Mouse (Mus musculus) hindbrain, embryonic 14.5 days (tissue): ENCODE results near the gene Fetub. TPM values are rescaled to one million over a fixed set of nuclear protein-coding genes. Genes with fewer than 3 reads are reported as not detected.

Source experiments
- ATAC-seq: fragments of 200-750 bp; cut with Nextera tagmentation; 2 replicates; pipeline ENCODE4 v1.8.0; 2017; ENCODE audit warnings: moderate number of reproducible peaks, mild to moderate bottlenecking, moderate TSS enrichment, moderate library complexity; ENCODE audit not compliant: low FRiP score
- DNase-seq: peaks from one replicate; pipeline ENCODE4 v3.0.0-alpha.2; 2015; ENCODE audit warnings: low spot score
- H3K27ac ChIP-seq: fragments of 300-500 bp; sonication (generic); 2 replicates; pipeline ENCODE4 v1.5.1; 2014; ENCODE audit warnings: mild to moderate bottlenecking, moderate library complexity
- H3K27me3 ChIP-seq: fragments of 300-500 bp; sonication (generic); 2 replicates; pipeline ENCODE4 v1.6.1; 2014; ENCODE audit warnings: mild to moderate bottlenecking, low read length, mixed read lengths; ENCODE audit not compliant: control insufficient read depth, insufficient read depth
- H3K36me3 ChIP-seq: fragments of 300-500 bp; sonication (generic); replicated peaks from 2 replicates; pipeline ENCODE4 v1.6.1; 2014; ENCODE audit not compliant: control insufficient read depth, insufficient read depth
- H3K4me1 ChIP-seq: fragments of 300-500 bp; sonication (generic); replicated peaks from 2 replicates; pipeline ENCODE4 v1.6.1; 2014; ENCODE audit warnings: antibody characterized with exemption, low read length, mixed read lengths; ENCODE audit not compliant: control insufficient read depth, insufficient read depth
- H3K4me2 ChIP-seq: fragments of 300-500 bp; sonication (generic); replicated peaks from 2 replicates; pipeline ENCODE4 v1.6.1; 2014; ENCODE audit warnings: mild to moderate bottlenecking, moderate library complexity
- H3K4me3 ChIP-seq: fragments of 300-500 bp; sonication (generic); replicated peaks from 2 replicates; pipeline ENCODE4 v1.5.1; 2014; ENCODE audit warnings: mild to moderate bottlenecking, low read length
- H3K9ac ChIP-seq: fragments of 300-500 bp; sonication (generic); 2 replicates; pipeline ENCODE4 v1.6.1; 2014
- H3K9me3 ChIP-seq: fragments of 300-500 bp; sonication (generic); 2 replicates; pipeline ENCODE4 v1.6.1; 2016; ENCODE audit warnings: low read length; ENCODE audit not compliant: control insufficient read depth
- WGBS: fragments of 180-500 bp; shearing (Covaris S2); extraction: QIAGEN DNeasy Blood & Tissue Kit; methylation state at CpG from one replicate; pipeline ENCODE4 v1.1.7; 2014; 5-methylcytosine and 5-hydroxymethylcytosine counted together
- polyA plus RNA-seq: library from polyadenylated mRNA; unstranded; fragments of >200 nt; fragmentation: Nextera tagmentation; extraction: Ambion mirVana; gene quantifications from 2 replicates; pipeline ENCODE4 v1.2.1, GENCODE M21; 2014

Fetub gene
- polyA plus RNA-seq, 1 experiment from 2014 or later = not detected

GRCm38 (mm10) chr16:22883441-22883840 is 34.7 kb upstream of the Fetub start:
- WGBS = 90% methylated on average over 5 of the region's 5 CpGs
- Histone ChIP-seq H3K27ac (no peak overlapping the region), H3K36me3 (no peaks in the 10 kb centered on the region), H3K4me2 (no peak overlapping the region), H3K27me3 (no peaks in the 10 kb centered on the region), H3K9me3 (no peaks in the 10 kb centered on the region), H3K4me1 (no peaks in the 10 kb centered on the region), H3K9ac (no peak overlapping the region), H3K4me3 (no peak overlapping the region)
- ATAC-seq (no peak), DNase-seq (no peak)

GRCm38 (mm10) chr16:22885356-22885755 is 32.8 kb upstream of the Fetub start:
- H3K36me3 ChIP-seq = no peaks in the 10 kb centered on the region
- 56% methylated on average over 4 of the region's 4 CpGs for WGBS
- no peak for ATAC-seq

GRCm38 (mm10) chr16:22886726-22887125 is 31.4 kb upstream of the Fetub start:
- Histone ChIP-seq H3K9ac (no peak overlapping the region), H3K4me3 (no peak overlapping the region), H3K4me1 (no peaks in the 10 kb centered on the region), H3K4me2 (no peak overlapping the region), H3K27me3 (no peaks in the 10 kb centered on the region), H3K36me3 (no peaks in the 10 kb centered on the region), H3K9me3 (no peaks in the 10 kb centered on the region), H3K27ac (no peak overlapping the region)
- ATAC-seq (no peak), DNase-seq (no peak)
- 84% methylated on average over 3 of the region's 3 CpGs for WGBS

More at GRCm38 (mm10) chr16:22885356-22885755, 32.8 kb upstream of the Fetub start:
- H3K4me3 ChIP-seq = no peak overlapping the region
- no peak overlapping the region for H3K4me2 ChIP-seq
- no peaks in the 10 kb centered on the region for H3K27me3 ChIP-seq
- DNase-seq = no peak
- no peaks in the 10 kb centered on the region for H3K4me1 ChIP-seq
- no peak overlapping the region for H3K9ac ChIP-seq
- H3K27ac ChIP-seq = no peak overlapping the region
- no peaks in the 10 kb centered on the region for H3K9me3 ChIP-seq

GRCm38 (mm10) chr16:22888835-22889234 is 29.3 kb upstream of the Fetub start:
- H3K27ac ChIP-seq = no peak overlapping the region
- H3K4me2 ChIP-seq = no peak overlapping the region
- ATAC-seq (no peak), DNase-seq (no peak)
- WGBS = 46% methylated on average over 4 of the region's 4 CpGs
- no peak overlapping the region for H3K4me3 ChIP-seq
- no peaks in the 10 kb centered on the region for H3K9me3 ChIP-seq
- H3K4me1 ChIP-seq = no peaks in the 10 kb centered on the region
- no peaks in the 10 kb centered on the region for H3K27me3 ChIP-seq
- H3K36me3 ChIP-seq = no peaks in the 10 kb centered on the region
- no peak overlapping the region for H3K9ac ChIP-seq

- Histone ChIP-seq H3K4me3 (no peak overlapping the region), H3K27ac (no peak overlapping the region), H3K4me2 (no peak overlapping the region), H3K4me1 (no peaks in the 10 kb centered on the region), H3K9ac (no peak overlapping the region), H3K27me3 (no peaks in the 10 kb centered on the region), H3K36me3 (no peaks in the 10 kb centered on the region), H3K9me3 (no peaks in the 10 kb centered on the region)
- no peak for DNase-seq
- 94% methylated on average over 8 of the region's 8 CpGs for WGBS
- ATAC-seq = no peak
Observed at GRCm38 (mm10) chr16:22889716-22890115, 28.4 kb upstream of the Fetub start.

GRCm38 (mm10) chr16:22890683-22891510 is 27.2 kb upstream of the Fetub start, which contains the start of gene Ahsg:
Ahsg (plus strand) TSS chr16:22891277.
- H3K4me1 ChIP-seq = no peaks in the 10 kb centered on the region
- no peaks in the 10 kb centered on the region for H3K27me3 ChIP-seq
- H3K4me3 ChIP-seq = no peak within 1 kb of the TSS
- no peaks in the 10 kb centered on the region for H3K9me3 ChIP-seq
- H3K9ac ChIP-seq = no peak within 1 kb of the TSS
- H3K27ac ChIP-seq = no peak within 1 kb of the TSS
- H3K4me2 ChIP-seq = no peak within 1 kb of the TSS
- ATAC-seq (no peak), DNase-seq (no peak)
- 88% methylated on average over 11 of the region's 11 CpGs for WGBS
- H3K36me3 ChIP-seq = no peaks in the 10 kb centered on the region

- WGBS = 95% methylated on average over 8 of the region's 8 CpGs
- no peak overlapping the region for H3K4me3 ChIP-seq
- DNase-seq (no peak), ATAC-seq (no peak)
- no peaks in the 10 kb centered on the region for H3K27me3 ChIP-seq
- H3K4me2 ChIP-seq = no peak overlapping the region
- H3K27ac ChIP-seq = no peak overlapping the region
- no peaks in the 10 kb centered on the region for H3K4me1 ChIP-seq
- no peaks in the 10 kb centered on the region for H3K9me3 ChIP-seq
- no peak overlapping the region for H3K9ac ChIP-seq
- H3K36me3 ChIP-seq = no peaks in the 10 kb centered on the region
Observed at GRCm38 (mm10) chr16:22891733-22892154, 26.4 kb upstream of the Fetub start.

GRCm38 (mm10) chr16:22894095-22894494 is 24.0 kb upstream of the Fetub start:
- Histone ChIP-seq H3K27ac (no peak overlapping the region), H3K4me3 (no peak overlapping the region), H3K9me3 (no peaks in the 10 kb centered on the region), H3K9ac (no peak overlapping the region), H3K27me3 (no peaks in the 10 kb centered on the region), H3K36me3 (no peaks in the 10 kb centered on the region), H3K4me1 (no peaks in the 10 kb centered on the region), H3K4me2 (no peak overlapping the region)
- 66% methylated on average over 8 of the region's 8 CpGs for WGBS
- DNase-seq = no peak
- ATAC-seq = no peak

GRCm38 (mm10) chr16:22896618-22897017 is 21.5 kb upstream of the Fetub start:
- ATAC-seq (no peak), DNase-seq (no peak)
- Histone ChIP-seq H3K27ac (no peak overlapping the region), H3K27me3 (no peaks in the 10 kb centered on the region), H3K4me1 (no peaks in the 10 kb centered on the region), H3K36me3 (no peaks in the 10 kb centered on the region), H3K4me2 (no peak overlapping the region), H3K9ac (no peak overlapping the region), H3K9me3 (no peaks in the 10 kb centered on the region), H3K4me3 (no peak overlapping the region)
- 73% methylated on average over 2 of the region's 2 CpGs for WGBS
